Mouse (Mus musculus): ENCODE results near the gene Mex3a. TPM values are rescaled to one million over a fixed set of nuclear protein-coding genes. Genes with fewer than 3 reads are reported as not detected.
A peak's percentile ranks its signal among the peaks of the same experiment; 100 is the strongest.

Mex3a gene
- polyA plus RNA-seq, 1 experiment from 2014 or later: 28.6 TPM

- Histone ChIP-seq H3K36me3 (replicated peaks) (no peaks in the 10 kb centered on the region), H3K27ac (no peak overlapping the region), H3K9me3 (no peaks in the 10 kb centered on the region), H3K27me3 (ENCODE audit: poor library complexity, severe bottlenecking) (peaks cover 57% of the 10 kb centered on the region), H3K4me3 (no peak overlapping the region; the same call in 1 of the 2 replicates), H3K4me1 (peaks cover 51% of the 10 kb centered on the region)
- no peak for DNase-seq (ENCODE audit: extremely low spot score, low spot score)
- WGBS: 64% methylated on average over 4 of the region's 4 CpGs
These were observed 31.4 kb upstream of the Mex3a start for GRCm38 (mm10) chr3:88500655-88501365.

GRCm38 (mm10) chr3:88501366-88502030 lies 30.7 kb upstream of the Mex3a start:
- peaks cover 56% of the 10 kb centered on the region for H3K27me3 ChIP-seq (ENCODE audit: poor library complexity, severe bottlenecking)
- H3K4me1 ChIP-seq: peaks cover 53% of the 10 kb centered on the region
- peak overlapping the region; percentile 69; the same call in 1 of the 2 replicates for H3K27ac ChIP-seq
- peak overlapping the region; percentile 61 for H3K4me3 ChIP-seq
- DNase-seq (ENCODE audit: extremely low spot score, low spot score): no peak
- no peaks in the 10 kb centered on the region for H3K9me3 ChIP-seq
- WGBS: 53% methylated on average over 6 of the region's 6 CpGs
- no peaks in the 10 kb centered on the region for H3K36me3 ChIP-seq (replicated peaks)

GRCm38 (mm10) chr3:88502031-88502571 lies 30.1 kb upstream of the Mex3a start:
- H3K27me3 ChIP-seq (ENCODE audit: poor library complexity, severe bottlenecking): peaks cover 56% of the 10 kb centered on the region
- no peak for DNase-seq (ENCODE audit: extremely low spot score, low spot score)
- WGBS: 17% methylated on average over 11 of the region's 11 CpGs

GRCm38 (mm10) chr3:88502641-88503504 lies 29.3 kb upstream of the Mex3a start:
- peaks cover 61% of the 10 kb centered on the region for H3K4me1 ChIP-seq
- H3K27ac ChIP-seq: peak overlapping the region; percentile 76
- H3K36me3 ChIP-seq (replicated peaks): no peaks in the 10 kb centered on the region
- peak; percentile 55 for DNase-seq (ENCODE audit: extremely low spot score, low spot score)
- WGBS: under 1% methylated on average over 55 of the region's 55 CpGs
- H3K27me3 ChIP-seq (ENCODE audit: poor library complexity, severe bottlenecking): peaks cover 56% of the 10 kb centered on the region
- peak overlapping the region; percentile 61 for H3K4me3 ChIP-seq
- H3K9me3 ChIP-seq: no peaks in the 10 kb centered on the region

More at GRCm38 (mm10) chr3:88502031-88502571, 30.1 kb upstream of the Mex3a start:
- Histone ChIP-seq H3K4me1 (peaks cover 58% of the 10 kb centered on the region), H3K36me3 (replicated peaks) (no peaks in the 10 kb centered on the region), H3K27ac (peak overlapping the region; percentile 76), H3K9me3 (no peaks in the 10 kb centered on the region), H3K4me3 (peak overlapping the region; percentile 61)

GRCm38 (mm10) chr3:88503505-88503863 lies 28.7 kb upstream of the Mex3a start:
- WGBS: 13% methylated on average over 4 of the region's 4 CpGs
- Histone ChIP-seq H3K27ac (peak overlapping the region; percentile 76), H3K4me1 (peaks cover 61% of the 10 kb centered on the region)

GRCm38 (mm10) chr3:88503881-88504746 lies 28.1 kb upstream of the Mex3a start:
- Histone ChIP-seq H3K9me3 (no peaks in the 10 kb centered on the region), H3K36me3 (replicated peaks) (no peaks in the 10 kb centered on the region), H3K4me3 (no peak overlapping the region), H3K4me1 (peaks cover 63% of the 10 kb centered on the region), H3K27me3 (ENCODE audit: poor library complexity, severe bottlenecking) (peaks cover 56% of the 10 kb centered on the region), H3K27ac (no peak overlapping the region)
- 44% methylated on average over 8 of the region's 8 CpGs for WGBS
- no peak for DNase-seq (ENCODE audit: extremely low spot score, low spot score)

More at GRCm38 (mm10) chr3:88503505-88503863, 28.7 kb upstream of the Mex3a start:
- peak overlapping the region; percentile 61 for H3K4me3 ChIP-seq
- DNase-seq (ENCODE audit: extremely low spot score, low spot score): no peak
- H3K27me3 ChIP-seq (ENCODE audit: poor library complexity, severe bottlenecking): peaks cover 56% of the 10 kb centered on the region
- H3K9me3 ChIP-seq: no peaks in the 10 kb centered on the region
- no peaks in the 10 kb centered on the region for H3K36me3 ChIP-seq (replicated peaks)

GRCm38 (mm10) chr3:88505081-88505480 lies 27.1 kb upstream of the Mex3a start:
- Histone ChIP-seq H3K9me3 (no peaks in the 10 kb centered on the region), H3K4me1 (peaks cover 72% of the 10 kb centered on the region), H3K36me3 (replicated peaks) (no peaks in the 10 kb centered on the region), H3K27me3 (ENCODE audit: poor library complexity, severe bottlenecking) (peaks cover 54% of the 10 kb centered on the region), H3K4me3 (no peak overlapping the region), H3K27ac (no peak overlapping the region)
- WGBS: 69% methylated on average over 6 of the region's 6 CpGs
- DNase-seq (ENCODE audit: extremely low spot score, low spot score): no peak

GRCm38 (mm10) chr3:88505765-88506164 lies 26.4 kb upstream of the Mex3a start:
- no peaks in the 10 kb centered on the region for H3K36me3 ChIP-seq (replicated peaks)
- H3K9me3 ChIP-seq: no peaks in the 10 kb centered on the region
- H3K27me3 ChIP-seq (ENCODE audit: poor library complexity, severe bottlenecking): peaks cover 47% of the 10 kb centered on the region
- H3K4me1 ChIP-seq: peaks cover 76% of the 10 kb centered on the region
- H3K27ac ChIP-seq: peak overlapping the region; percentile 62
- no peak for DNase-seq (ENCODE audit: extremely low spot score, low spot score)
- WGBS: 42% methylated on average over 7 of the region's 7 CpGs
- H3K4me3 ChIP-seq: no peak overlapping the region

- Histone ChIP-seq H3K4me1 (peaks cover 76% of the 10 kb centered on the region), H3K4me3 (peak overlapping the region; percentile 48), H3K36me3 (replicated peaks) (no peaks in the 10 kb centered on the region), H3K9me3 (no peaks in the 10 kb centered on the region), H3K27me3 (ENCODE audit: poor library complexity, severe bottlenecking) (peaks cover 12% of the 10 kb centered on the region), H3K27ac (peak overlapping the region; percentile 86)
- DNase-seq (ENCODE audit: extremely low spot score, low spot score): no peak
- WGBS: 75% methylated on average over 3 of the region's 3 CpGs
These were observed 22.9 kb upstream of the Mex3a start for GRCm38 (mm10) chr3:88509250-88509649.

GRCm38 (mm10) chr3:88509692-88510420 lies 22.3 kb upstream of the Mex3a start, which contains the start of gene Lmna:
TSS of gene Lmna (minus strand) at chr3:88509956.
- DNase-seq (ENCODE audit: extremely low spot score, low spot score): peak; percentile 93
- WGBS: 1% methylated on average over 31 of the region's 31 CpGs
- Histone ChIP-seq H3K27ac (peak within 1 kb of the TSS; percentile 86), H3K9me3 (no peaks in the 10 kb centered on the region), H3K4me3 (peak within 1 kb of the TSS; percentile 48), H3K27me3 (ENCODE audit: poor library complexity, severe bottlenecking) (peaks cover 8% of the 10 kb centered on the region), H3K36me3 (replicated peaks) (no peaks in the 10 kb centered on the region), H3K4me1 (peaks cover 78% of the 10 kb centered on the region)
